Mouse (Mus musculus) hindbrain, embryonic 14.5 days (tissue): ENCODE results near the gene Ugt1a6b. TPM values are rescaled to one million over a fixed set of nuclear protein-coding genes. Genes with fewer than 3 reads are reported as not detected.

ENCODE experiments used
- ATAC-seq: fragments of 200-750 bp; cut with Nextera tagmentation; 2 replicates; pipeline ENCODE4 v1.8.0; 2017; ENCODE audit warnings: moderate number of reproducible peaks, mild to moderate bottlenecking, moderate TSS enrichment, moderate library complexity; ENCODE audit not compliant: low FRiP score
- DNase-seq: peaks from one replicate; pipeline ENCODE4 v3.0.0-alpha.2; 2015; ENCODE audit warnings: low spot score
- H3K27ac ChIP-seq: fragments of 300-500 bp; sonication (generic); 2 replicates; pipeline ENCODE4 v1.5.1; 2014; ENCODE audit warnings: mild to moderate bottlenecking, moderate library complexity
- H3K27me3 ChIP-seq: fragments of 300-500 bp; sonication (generic); 2 replicates; pipeline ENCODE4 v1.6.1; 2014; ENCODE audit warnings: mild to moderate bottlenecking, low read length, mixed read lengths; ENCODE audit not compliant: control insufficient read depth, insufficient read depth
- H3K36me3 ChIP-seq: fragments of 300-500 bp; sonication (generic); replicated peaks from 2 replicates; pipeline ENCODE4 v1.6.1; 2014; ENCODE audit not compliant: control insufficient read depth, insufficient read depth
- H3K4me1 ChIP-seq: fragments of 300-500 bp; sonication (generic); replicated peaks from 2 replicates; pipeline ENCODE4 v1.6.1; 2014; ENCODE audit warnings: antibody characterized with exemption, low read length, mixed read lengths; ENCODE audit not compliant: control insufficient read depth, insufficient read depth
- H3K4me2 ChIP-seq: fragments of 300-500 bp; sonication (generic); replicated peaks from 2 replicates; pipeline ENCODE4 v1.6.1; 2014; ENCODE audit warnings: mild to moderate bottlenecking, moderate library complexity
- H3K4me3 ChIP-seq: fragments of 300-500 bp; sonication (generic); replicated peaks from 2 replicates; pipeline ENCODE4 v1.5.1; 2014; ENCODE audit warnings: mild to moderate bottlenecking, low read length
- H3K9ac ChIP-seq: fragments of 300-500 bp; sonication (generic); 2 replicates; pipeline ENCODE4 v1.6.1; 2014
- H3K9me3 ChIP-seq: fragments of 300-500 bp; sonication (generic); 2 replicates; pipeline ENCODE4 v1.6.1; 2016; ENCODE audit warnings: low read length; ENCODE audit not compliant: control insufficient read depth
- WGBS: fragments of 180-500 bp; shearing (Covaris S2); extraction: QIAGEN DNeasy Blood & Tissue Kit; methylation state at CpG from one replicate; pipeline ENCODE4 v1.1.7; 2014; 5-methylcytosine and 5-hydroxymethylcytosine counted together
- polyA plus RNA-seq: library from polyadenylated mRNA; unstranded; fragments of >200 nt; fragmentation: Nextera tagmentation; extraction: Ambion mirVana; gene quantifications from 2 replicates; pipeline ENCODE4 v1.2.1, GENCODE M21; 2014

Gene Ugt1a6b
- polyA plus RNA-seq, 1 experiment from 2014 or later = 3.8 TPM

- Histone ChIP-seq H3K4me3 (no peak overlapping the region), H3K9me3 (peaks cover 38% of the 10 kb centered on the region), H3K4me2 (no peak overlapping the region), H3K36me3 (peaks cover 38% of the 10 kb centered on the region), H3K9ac (no peak overlapping the region), H3K4me1 (no peaks in the 10 kb centered on the region), H3K27ac (no peak overlapping the region), H3K27me3 (no peaks in the 10 kb centered on the region)
- peak; percentile 1; the same call in 1 of the 2 replicates for ATAC-seq
- 73% methylated on average over 8 of the region's 8 CpGs for WGBS
- DNase-seq = no peak
These were observed 156.0 kb downstream of the Ugt1a6b start for GRCm38 (mm10) chr1:88258881-88259642.

GRCm38 (mm10) chr1:88259643-88260024 is 156.6 kb downstream of the Ugt1a6b start:
- peak; percentile 5 for ATAC-seq
- Histone ChIP-seq H3K9me3 (peaks cover 33% of the 10 kb centered on the region), H3K9ac (no peak overlapping the region), H3K27ac (no peak overlapping the region), H3K27me3 (no peaks in the 10 kb centered on the region), H3K4me3 (no peak overlapping the region), H3K36me3 (peaks cover 44% of the 10 kb centered on the region), H3K4me2 (no peak overlapping the region), H3K4me1 (no peaks in the 10 kb centered on the region)
- 80% methylated on average over 4 of the region's 4 CpGs for WGBS
- no peak for DNase-seq

GRCm38 (mm10) chr1:88260114-88260513 is 157.1 kb downstream of the Ugt1a6b start:
- no peak overlapping the region for H3K27ac ChIP-seq
- no peak overlapping the region for H3K4me3 ChIP-seq
- ATAC-seq (peak; percentile 1; the same call in 1 of the 2 replicates), DNase-seq (no peak)
- H3K4me1 ChIP-seq = no peaks in the 10 kb centered on the region
- no peak overlapping the region for H3K9ac ChIP-seq
- H3K36me3 ChIP-seq = peaks cover 48% of the 10 kb centered on the region
- peaks cover 28% of the 10 kb centered on the region for H3K9me3 ChIP-seq
- 82% methylated on average over 6 of the region's 6 CpGs for WGBS
- no peak overlapping the region for H3K4me2 ChIP-seq
- H3K27me3 ChIP-seq = no peaks in the 10 kb centered on the region

GRCm38 (mm10) chr1:88260604-88261377 is 157.7 kb downstream of the Ugt1a6b start:
- Histone ChIP-seq H3K27me3 (no peaks in the 10 kb centered on the region), H3K4me1 (no peaks in the 10 kb centered on the region), H3K4me2 (no peak overlapping the region), H3K27ac (no peak overlapping the region), H3K9me3 (peaks cover 21% of the 10 kb centered on the region), H3K4me3 (no peak overlapping the region), H3K36me3 (peaks cover 55% of the 10 kb centered on the region), H3K9ac (no peak overlapping the region)
- ATAC-seq (no peak), DNase-seq (no peak)
- WGBS = 83% methylated on average over 10 of the region's 10 CpGs

- Histone ChIP-seq H3K9me3 (peaks cover 12% of the 10 kb centered on the region), H3K4me3 (no peak overlapping the region), H3K27ac (no peak overlapping the region), H3K36me3 (peaks cover 64% of the 10 kb centered on the region), H3K9ac (no peak overlapping the region), H3K27me3 (no peaks in the 10 kb centered on the region), H3K4me1 (no peaks in the 10 kb centered on the region), H3K4me2 (no peak overlapping the region)
- WGBS = 88% methylated on average over 7 of the region's 7 CpGs
- DNase-seq (no peak), ATAC-seq (no peak)
These were observed 158.7 kb downstream of the Ugt1a6b start for GRCm38 (mm10) chr1:88261706-88262105.

- WGBS = 82% methylated on average over 4 of the region's 4 CpGs
- peak; percentile 69 for DNase-seq
- Histone ChIP-seq H3K27ac (no peak overlapping the region), H3K27me3 (no peaks in the 10 kb centered on the region), H3K4me2 (no peak overlapping the region), H3K4me3 (no peak overlapping the region), H3K9ac (no peak overlapping the region), H3K36me3 (peaks cover 70% of the 10 kb centered on the region), H3K9me3 (peaks cover 6% of the 10 kb centered on the region), H3K4me1 (no peaks in the 10 kb centered on the region)
- ATAC-seq = no peak
These were observed 159.2 kb downstream of the Ugt1a6b start for GRCm38 (mm10) chr1:88262255-88262654.

- Histone ChIP-seq H3K4me1 (no peaks in the 10 kb centered on the region), H3K9me3 (no peaks in the 10 kb centered on the region), H3K27me3 (no peaks in the 10 kb centered on the region), H3K9ac (no peak overlapping the region), H3K27ac (no peak overlapping the region), H3K36me3 (peaks cover 77% of the 10 kb centered on the region), H3K4me2 (no peak overlapping the region), H3K4me3 (no peak overlapping the region)
- 79% methylated on average over 6 of the region's 6 CpGs for WGBS
- ATAC-seq (no peak), DNase-seq (no peak)
These were observed 159.9 kb downstream of the Ugt1a6b start for GRCm38 (mm10) chr1:88262961-88263360.

- 91% methylated on average over 5 of the region's 5 CpGs for WGBS
These were observed 160.7 kb downstream of the Ugt1a6b start for GRCm38 (mm10) chr1:88263778-88264177.

GRCm38 (mm10) chr1:88264237-88264868 is 161.3 kb downstream of the Ugt1a6b start:
- Histone ChIP-seq H3K27ac (no peak overlapping the region), H3K27me3 (no peaks in the 10 kb centered on the region), H3K4me3 (no peak overlapping the region), H3K36me3 (peaks cover 91% of the 10 kb centered on the region), H3K9ac (no peak overlapping the region), H3K9me3 (no peaks in the 10 kb centered on the region), H3K4me1 (no peaks in the 10 kb centered on the region), H3K4me2 (no peak overlapping the region)
- no peak for DNase-seq
- ATAC-seq = no peak
- WGBS = 92% methylated on average over 7 of the region's 7 CpGs

More at GRCm38 (mm10) chr1:88263778-88264177, 160.7 kb downstream of the Ugt1a6b start:
- DNase-seq (no peak), ATAC-seq (no peak)
- H3K27me3 ChIP-seq = no peaks in the 10 kb centered on the region
- no peak overlapping the region for H3K4me3 ChIP-seq
- peaks cover 85% of the 10 kb centered on the region for H3K36me3 ChIP-seq
- H3K9me3 ChIP-seq = no peaks in the 10 kb centered on the region
- H3K27ac ChIP-seq = no peak overlapping the region
- H3K4me1 ChIP-seq = no peaks in the 10 kb centered on the region
- no peak overlapping the region for H3K9ac ChIP-seq
- no peak overlapping the region for H3K4me2 ChIP-seq
